Mouse (Mus musculus) MEL (cell line): Measurements from ENCODE around the gene Slc16a3.

ENCODE experiments used
- ELF1 ChIP-seq: IDR thresholded peaks from 2 replicates; pipeline ENCODE4 v1.6.1; 2014; ENCODE audit warnings: low read depth, mild to moderate bottlenecking, inconsistent platforms, low read length, improper control_type of control experiment, moderate library complexity
- POLR2A ChIP-seq, 2 experiments: IDR thresholded peaks; 2 replicates each; pipeline ENCODE4 v1.6.1; 2011 to 2012; ENCODE audit warnings: low read length in 2 of 2, mild to moderate bottlenecking in 2 of 2, control low read depth in 1 of 2, improper control_type of control experiment in 1 of 2, low read depth in 1 of 2, moderate library complexity in 1 of 2; ENCODE audit not compliant: control insufficient read depth in 1 of 2, insufficient read depth in 1 of 2, poor library complexity in 1 of 2
- TCF12 ChIP-seq: IDR thresholded peaks from 2 replicates; pipeline ENCODE4 v1.6.1; 2014; ENCODE audit warnings: low read depth, mild to moderate bottlenecking, inconsistent platforms, low read length, improper control_type of control experiment, moderate library complexity

GRCm38 (mm10) chr11:120993080-120993479 lies 44.8 kb downstream of the Slc16a3 start:
- TF ChIP-seq POLR2A (IDR thresholded peaks at IDR 0.05; ENCODE audit: control insufficient read depth in 1 of 2, insufficient read depth in 1 of 2, low read depth in 1 of 2, low read length in 2 of 2, poor library complexity in 1 of 2) (no peak), TCF12 (no peak), ELF1 (no peak)
